Mouse (Mus musculus): ENCODE measurements around the gene Sfxn3. TPM values are rescaled to one million over a fixed set of nuclear protein-coding genes. Genes with fewer than 3 reads are reported as not detected.

Sfxn3 gene
- polyA plus RNA-seq, 1 experiment: 10.2 TPM

Other genes with a start within 250 kb of the Sfxn3 start
- 5.0 and 13.5 TPM in 2 replicates for gene Slf2, start 116.4 kb upstream of the Sfxn3 start, polyA plus RNA-seq (2012; rRNA removed)
- 200 and 362 TPM in 2 replicates for gene Sema4g, start 58.4 kb upstream of the Sfxn3 start, polyA plus RNA-seq (2012; rRNA removed)
- 10.2 and 11.4 TPM in 2 replicates for gene Twnk, start 41.8 kb upstream of the Sfxn3 start, polyA plus RNA-seq (2012; rRNA removed)
- 73.1 and 85.3 TPM in 2 replicates for gene Mrpl43, start 41.1 kb upstream of the Sfxn3 start, polyA plus RNA-seq (2012; rRNA removed)
- 34.7 and 39.6 TPM in 2 replicates for gene Lzts2, start 33.1 kb upstream of the Sfxn3 start, polyA plus RNA-seq (2012; rRNA removed)
- gene Pdzd7, start 1.8 kb upstream of the Sfxn3 start, polyA plus RNA-seq (2012; rRNA removed): 0.19 TPM in 2 replicates
- 1.1 and 1.6 TPM in 2 replicates for gene Kazald1, start 27.7 kb downstream of the Sfxn3 start, polyA plus RNA-seq (2012; rRNA removed)
- not detected in 2 replicates for gene Tlx1, start 103.2 kb downstream of the Sfxn3 start, polyA plus RNA-seq (2012; rRNA removed)
- not detected in 2 replicates for gene Lbx1, start 188.3 kb downstream of the Sfxn3 start, polyA plus RNA-seq (2012; rRNA removed)